Mouse (Mus musculus) ovary, postnatal 14 days (tissue): ENCODE measurements at regions not wholly inside any gene's neighbourhood (a gene's known extent, or its start where the extent isn't known, plus 50 kb on each side); places are given as distances from the start of the nearest gene placed in this dataset.

Experiments used
- DNase-seq: peaks from one replicate; pipeline ENCODE4 v3.0.0; 2022; ENCODE audit warnings: low spot score

GRCm38 (mm10) chr14:120560416-120560815 lies 82.2 kb downstream of the Rap2a start:
- DNase-seq, result no peak

GRCm38 (mm10) chr14:120560987-120561386 lies 82.7 kb downstream of the Rap2a start:
- no peak for DNase-seq

GRCm38 (mm10) chr14:120566945-120567344 lies 88.7 kb downstream of the Rap2a start:
- no peak for DNase-seq

- no peak for DNase-seq
These were observed 89.8 kb downstream of the Rap2a start for GRCm38 (mm10) chr14:120568054-120568453.

- DNase-seq, result no peak
These were observed 94.0 kb downstream of the Rap2a start for GRCm38 (mm10) chr14:120572238-120572637.

GRCm38 (mm10) chr14:120575202-120575601 lies 97.0 kb downstream of the Rap2a start:
- no peak for DNase-seq

GRCm38 (mm10) chr14:120578352-120579080 lies 100.3 kb downstream of the Rap2a start:
- no peak for DNase-seq

GRCm38 (mm10) chr14:120583807-120584206 lies 105.6 kb downstream of the Rap2a start:
- no peak for DNase-seq

- DNase-seq, result no peak
These were observed 113.9 kb downstream of the Rap2a start for GRCm38 (mm10) chr14:120592191-120592590.

- no peak for DNase-seq
These were observed 122.2 kb downstream of the Rap2a start for GRCm38 (mm10) chr14:120600414-120600935.

- DNase-seq, result no peak
These were observed 123.3 kb downstream of the Rap2a start for GRCm38 (mm10) chr14:120601510-120601909.

GRCm38 (mm10) chr14:120603849-120604492 lies 125.7 kb downstream of the Rap2a start:
- DNase-seq, result no peak

- DNase-seq, result no peak
These were observed 129.6 kb downstream of the Rap2a start for GRCm38 (mm10) chr14:120607801-120608200.

GRCm38 (mm10) chr14:120611311-120611710 lies 133.1 kb downstream of the Rap2a start:
- no peak for DNase-seq

GRCm38 (mm10) chr14:120626223-120626935 lies 148.1 kb downstream of the Rap2a start:
- DNase-seq, result no peak

- no peak for DNase-seq
These were observed 148.7 kb downstream of the Rap2a start for GRCm38 (mm10) chr14:120626936-120627277.

GRCm38 (mm10) chr14:120632771-120633170 lies 154.5 kb downstream of the Rap2a start:
- no peak for DNase-seq

- no peak for DNase-seq
These were observed 158.6 kb downstream of the Rap2a start for GRCm38 (mm10) chr14:120636726-120637400.

- DNase-seq, result no peak
These were observed 159.4 kb downstream of the Rap2a start for GRCm38 (mm10) chr14:120637486-120638125.

- no peak for DNase-seq
These were observed 164.3 kb downstream of the Rap2a start for GRCm38 (mm10) chr14:120642591-120642990.

- no peak for DNase-seq
These were observed 173.8 kb downstream of the Rap2a start for GRCm38 (mm10) chr14:120652034-120652433.

- DNase-seq, result peak; percentile 45
These were observed 182.1 kb downstream of the Rap2a start for GRCm38 (mm10) chr14:120660321-120660781.
